Mouse (Mus musculus) E14TG2a.4 (cell line): ENCODE measurements around the gene Stk4.

ENCODE experiments used
- CTCF ChIP-seq: conservative IDR thresholded peaks from 2 replicates; pipeline ENCODE4 v1.5.1; 2014; ENCODE audit warnings: low read length
- NANOG ChIP-seq: IDR thresholded peaks from 2 replicates; pipeline ENCODE4 v1.6.1; 2014; ENCODE audit warnings: borderline replicate concordance, low read length, mixed read lengths

DNA sequence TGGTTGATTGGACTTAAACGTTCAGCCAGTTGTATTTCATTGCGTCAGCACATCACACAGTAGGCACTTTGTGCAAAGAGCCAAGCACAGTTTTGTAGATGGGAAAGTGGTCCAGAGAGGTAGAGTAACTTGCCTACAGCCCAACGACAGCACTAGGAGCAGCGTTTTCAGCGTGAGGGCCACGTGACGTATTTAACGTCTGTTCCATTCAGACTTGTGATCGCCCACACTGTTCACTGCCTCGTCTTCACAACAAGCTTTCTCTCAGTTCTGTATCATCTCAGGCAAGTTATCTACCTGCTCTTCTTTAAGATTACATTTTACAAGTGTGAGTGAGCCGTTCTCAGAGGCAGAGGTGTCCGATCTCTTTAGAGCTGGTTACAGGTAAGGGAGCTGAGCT is 76.4 kb downstream of the Stk4 start:
- TF ChIP-seq CTCF, result no peak
- no peak for TF ChIP-seq NANOG
